Mouse (Mus musculus) testis, postnatal 10 days (tissue): ENCODE data around the gene Tpst1.
A peak's percentile ranks its signal among the peaks of the same experiment; 100 is the strongest.

Experiments
- DNase-seq: peaks from one replicate; pipeline ENCODE4 v3.0.0; 2021; ENCODE audit warnings: low spot score

Gene Tpst1

GRCm38 (mm10) chr5:130143977-130144333, 70.8 kb downstream of the Tpst1 start:
- DNase-seq: peak; percentile 87

DNA sequence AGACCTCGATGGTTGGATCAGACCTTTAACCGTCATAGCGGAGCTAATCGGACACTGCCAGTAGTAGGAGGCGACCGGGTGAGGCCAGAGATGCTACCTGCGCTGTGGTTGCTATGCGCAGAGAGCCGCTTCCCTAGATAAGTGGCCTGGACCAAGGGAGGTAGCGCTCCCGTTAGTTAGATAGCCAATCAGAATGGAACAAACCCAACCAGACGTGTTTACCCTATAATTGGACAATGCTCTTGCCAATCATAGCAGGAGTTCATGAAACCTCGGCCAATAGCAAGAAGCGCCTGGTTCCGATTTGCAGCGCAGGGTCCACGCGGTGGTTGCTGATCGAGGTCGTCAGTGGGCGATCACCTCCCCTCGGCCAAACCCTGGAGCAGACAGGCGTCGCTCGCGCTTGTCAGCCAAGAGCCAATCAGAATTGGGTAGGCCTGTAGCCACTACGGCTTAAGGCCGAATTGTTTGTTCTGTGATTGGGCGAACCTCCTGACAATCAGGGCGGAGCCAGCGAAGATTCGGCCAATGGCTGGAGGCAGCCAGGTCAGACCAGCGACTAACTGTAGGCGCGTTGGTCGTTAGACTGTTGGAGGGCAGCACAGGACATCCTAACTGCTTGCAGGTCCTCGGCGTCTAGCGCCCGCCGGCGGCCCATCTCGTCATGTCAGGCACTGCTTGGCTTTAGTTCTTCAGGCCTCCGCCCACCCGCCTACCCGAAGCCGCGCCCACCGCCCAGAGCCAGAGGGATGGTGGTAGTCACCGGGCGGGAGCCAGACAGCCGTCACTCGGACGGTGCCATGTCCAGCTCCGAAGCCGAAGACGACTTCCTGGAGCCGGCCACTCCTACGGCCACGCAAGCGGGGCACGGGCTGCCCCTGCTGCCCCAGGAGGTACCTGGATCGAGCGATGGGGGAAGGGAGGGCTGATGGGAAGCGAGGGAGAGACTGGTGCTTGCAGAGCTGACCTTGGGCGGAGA, 71.5 kb downstream of the Tpst1 start, which contains the start of gene Kctd7:
Kctd7 (plus strand) TSS at position 528 of the 979 bp plus-strand sequence.
- DNase-seq: peak; percentile 94

DNA sequence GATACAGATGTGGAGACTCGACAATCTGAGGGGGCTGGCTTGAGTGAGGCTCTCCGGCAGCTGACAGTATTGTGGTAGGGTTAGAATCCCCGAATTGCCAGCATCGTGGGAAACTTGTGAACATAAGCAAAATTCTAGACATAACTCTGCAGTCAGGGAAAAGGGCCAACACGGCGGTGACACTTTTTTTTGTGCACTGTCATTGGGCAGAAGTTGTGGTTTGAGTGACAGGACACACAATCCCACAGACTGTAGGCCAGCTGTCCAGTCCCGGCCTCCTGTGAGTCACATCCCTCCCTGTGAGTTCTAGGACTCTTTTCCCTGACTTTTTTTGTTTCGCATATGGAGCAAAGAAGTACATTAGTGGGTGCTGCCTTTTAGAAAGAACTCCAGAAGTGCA, 72.8 kb downstream of the Tpst1 start:
- no peak for DNase-seq

DNA sequence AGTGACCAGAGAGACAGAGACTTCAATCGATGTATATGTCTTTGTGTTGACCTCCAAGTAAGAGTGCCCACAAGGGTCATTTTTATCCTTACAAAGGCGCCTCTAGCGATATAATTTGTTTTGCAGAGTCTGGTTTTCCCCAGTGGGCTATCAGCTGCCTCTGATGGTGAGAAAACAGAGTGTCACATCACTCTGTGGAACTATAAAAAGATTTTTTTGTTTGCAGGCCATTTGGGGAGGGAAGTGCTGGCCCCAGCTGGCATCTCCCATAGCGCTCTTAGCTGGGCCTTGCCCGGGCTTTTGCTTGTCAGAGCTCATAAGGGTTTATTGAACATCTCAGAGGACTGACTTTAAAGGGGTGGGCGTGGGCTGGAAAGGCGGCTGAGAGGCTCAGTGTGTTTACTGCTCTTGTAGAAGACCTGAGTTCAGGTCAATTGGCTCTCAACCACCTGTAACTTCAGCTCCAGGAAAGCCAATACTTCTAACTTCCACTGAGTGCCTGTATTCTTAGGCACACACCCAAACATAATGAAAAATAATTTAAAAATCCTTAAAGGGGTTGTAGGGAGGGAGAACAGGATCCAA, 76.7 kb downstream of the Tpst1 start:
- no peak for DNase-seq

DNA sequence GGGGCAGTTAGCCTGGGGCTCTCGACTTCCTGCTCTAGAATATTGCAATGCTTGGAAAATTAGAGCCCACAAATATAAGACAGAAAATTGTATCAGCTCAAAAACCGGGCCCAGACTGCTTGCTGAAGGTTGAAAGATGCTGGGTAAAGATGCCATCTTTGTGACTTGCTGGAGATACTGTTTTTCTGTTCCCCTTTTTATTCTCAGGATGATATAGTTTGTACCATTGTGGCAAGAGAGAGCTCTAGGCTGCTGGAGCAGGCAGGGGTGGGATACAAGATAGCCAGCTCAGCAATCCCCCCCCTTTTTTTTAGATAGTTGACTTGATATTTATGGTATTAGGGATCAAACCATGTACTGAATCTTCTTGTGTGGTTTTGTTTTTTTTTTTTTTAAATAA, 81.2 kb downstream of the Tpst1 start:
- no peak for DNase-seq

- no peak for DNase-seq
Measured at GRCm38 (mm10) chr5:130158545-130158944, 85.4 kb downstream of the Tpst1 start.

DNA sequence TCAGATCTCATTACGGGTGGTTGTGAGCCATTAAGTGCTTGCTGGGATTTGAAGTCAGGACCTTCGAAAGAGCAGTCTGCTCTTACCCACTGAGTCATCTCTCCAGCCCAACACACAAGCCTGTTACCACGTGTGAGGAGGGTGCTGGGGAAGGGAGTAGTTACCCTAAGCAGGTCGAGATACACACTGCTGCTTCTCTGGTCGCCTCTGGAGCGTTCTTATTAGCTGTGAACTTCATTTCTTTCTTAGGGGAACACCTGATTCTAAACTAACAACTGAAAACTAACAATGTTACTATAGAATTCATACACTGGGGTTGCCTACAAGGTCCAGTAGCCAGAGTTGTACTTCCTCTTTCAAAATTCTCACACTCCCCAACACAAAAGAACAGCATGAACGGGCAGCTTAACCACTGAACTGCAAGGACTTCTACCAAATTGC, 86.7 kb downstream of the Tpst1 start:
- no peak for DNase-seq

DNA sequence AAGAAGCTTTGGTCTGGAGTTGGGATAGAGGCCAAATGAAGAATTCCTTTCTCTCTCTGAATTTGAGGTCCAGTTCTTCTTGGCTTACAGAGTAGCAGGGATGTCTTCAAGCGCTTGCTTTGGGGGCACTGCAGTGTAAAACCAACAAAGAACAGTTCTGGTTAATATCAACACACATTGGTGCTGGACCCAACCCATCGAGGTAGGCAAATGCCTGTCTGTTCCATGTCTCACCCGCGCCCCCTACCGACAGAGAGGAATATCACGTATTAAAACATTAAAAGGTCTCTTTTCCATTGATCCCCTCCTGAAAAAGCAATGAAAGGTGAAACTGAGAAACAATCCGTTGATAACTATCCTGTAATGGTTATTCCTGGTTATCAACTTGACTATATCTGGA, 90.5 kb downstream of the Tpst1 start:
- peak; percentile 88 for DNase-seq

DNA sequence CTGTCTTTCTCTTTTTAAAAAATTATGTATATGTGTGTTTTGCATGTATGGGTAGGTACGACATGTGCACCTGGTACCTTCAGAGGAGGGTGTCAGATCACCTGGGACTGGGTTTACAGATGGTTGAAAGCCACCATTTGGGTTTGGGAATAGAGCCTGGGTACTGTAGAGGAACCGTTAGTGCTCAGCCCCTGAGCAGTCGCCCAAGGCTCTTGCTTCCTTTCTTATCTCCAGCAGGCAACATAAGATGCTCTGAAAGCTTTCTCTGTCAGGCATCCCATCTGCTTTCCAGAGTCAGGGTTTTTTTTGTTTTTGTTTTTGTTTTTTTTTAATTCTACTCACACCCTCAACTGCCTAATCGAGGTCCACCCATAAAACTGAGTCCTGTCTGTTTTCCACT, 92.1 kb downstream of the Tpst1 start:
- no peak for DNase-seq

GRCm38 (mm10) chr5:130169109-130169508, 96.0 kb downstream of the Tpst1 start:
- no peak for DNase-seq

- no peak for DNase-seq
Measured at GRCm38 (mm10) chr5:130170666-130171422, 97.7 kb downstream of the Tpst1 start.

GRCm38 (mm10) chr5:130171423-130171954, 98.4 kb downstream of the Tpst1 start, which contains the start of gene Rabgef1:
TSS of gene Rabgef1 (plus strand) at chr5:130171798.
- peak; percentile 95 for DNase-seq

DNA sequence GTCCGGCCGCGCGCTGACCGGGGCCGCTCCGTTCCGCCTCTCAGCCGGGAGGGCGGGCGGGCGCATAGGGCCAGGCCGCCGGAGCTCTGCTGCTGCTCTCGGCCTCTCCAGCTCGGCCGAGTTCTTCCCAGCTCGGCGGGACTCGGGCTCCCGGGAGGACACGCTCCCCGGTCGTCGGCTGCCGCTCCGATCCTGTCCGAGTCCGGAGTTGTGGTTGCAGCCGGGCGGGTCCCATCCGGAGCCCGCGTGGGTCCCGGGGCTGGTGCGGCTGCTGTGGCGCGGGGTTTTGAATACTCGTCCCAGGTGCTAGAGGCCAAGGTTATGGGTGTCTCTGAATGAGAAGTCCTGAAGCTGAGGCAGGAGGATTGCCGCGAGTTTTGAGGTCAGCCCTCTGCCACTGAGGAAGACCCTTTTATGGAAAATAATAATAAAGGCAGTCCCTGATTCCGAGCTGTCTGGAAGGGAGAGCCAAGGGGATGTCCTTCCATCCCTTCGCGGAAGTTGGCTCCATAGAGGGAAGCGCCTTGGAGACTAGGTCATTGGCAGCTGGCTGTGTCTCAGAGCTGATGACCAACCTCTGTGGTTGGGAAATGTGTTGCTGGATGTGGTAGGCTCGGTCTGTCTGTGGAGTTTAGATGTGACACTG, 99.0 kb downstream of the Tpst1 start:
- DNase-seq: peak; percentile 72

GRCm38 (mm10) chr5:130173012-130173411, 99.9 kb downstream of the Tpst1 start:
- DNase-seq: no peak

DNA sequence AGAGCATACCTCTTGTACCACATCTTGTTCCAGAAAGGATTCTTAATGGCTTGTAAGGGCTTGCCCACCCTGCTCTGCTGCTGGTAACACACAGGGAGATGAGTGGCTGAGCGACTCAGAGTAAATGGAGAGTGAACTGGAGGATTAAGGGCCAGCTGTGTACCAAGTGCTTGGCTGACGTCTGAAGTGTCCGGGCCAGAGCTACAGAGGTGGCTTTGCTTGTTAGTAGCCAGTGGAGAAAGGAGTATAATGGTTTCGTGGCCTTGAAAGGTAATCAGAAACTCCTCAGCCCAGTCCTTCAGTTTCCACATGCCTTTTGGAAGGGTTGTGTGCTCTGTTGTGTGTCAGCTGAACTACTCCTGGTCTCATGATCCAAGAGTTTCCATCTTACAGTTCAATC, 104.7 kb downstream of the Tpst1 start:
- no peak for DNase-seq

DNA sequence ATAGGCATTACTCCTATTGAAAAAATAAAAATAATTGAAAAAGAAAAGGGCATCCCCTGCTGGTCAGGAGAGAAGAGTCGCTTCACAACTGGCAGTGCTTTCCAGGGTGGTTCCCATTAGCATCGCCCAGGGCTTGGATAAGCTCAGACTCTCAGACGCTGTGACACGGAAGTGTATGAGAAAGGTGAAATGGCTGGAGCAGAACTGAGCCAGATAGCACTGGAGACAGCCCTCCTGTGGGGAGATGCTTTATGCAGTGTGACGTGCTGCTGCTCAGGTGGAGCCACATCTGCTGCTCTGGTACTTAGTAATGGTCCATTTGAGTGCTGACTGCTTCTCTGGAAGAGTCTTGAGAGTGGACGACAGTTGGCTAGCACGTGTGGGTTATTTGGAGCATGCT, 107.2 kb downstream of the Tpst1 start:
- no peak for DNase-seq

DNA sequence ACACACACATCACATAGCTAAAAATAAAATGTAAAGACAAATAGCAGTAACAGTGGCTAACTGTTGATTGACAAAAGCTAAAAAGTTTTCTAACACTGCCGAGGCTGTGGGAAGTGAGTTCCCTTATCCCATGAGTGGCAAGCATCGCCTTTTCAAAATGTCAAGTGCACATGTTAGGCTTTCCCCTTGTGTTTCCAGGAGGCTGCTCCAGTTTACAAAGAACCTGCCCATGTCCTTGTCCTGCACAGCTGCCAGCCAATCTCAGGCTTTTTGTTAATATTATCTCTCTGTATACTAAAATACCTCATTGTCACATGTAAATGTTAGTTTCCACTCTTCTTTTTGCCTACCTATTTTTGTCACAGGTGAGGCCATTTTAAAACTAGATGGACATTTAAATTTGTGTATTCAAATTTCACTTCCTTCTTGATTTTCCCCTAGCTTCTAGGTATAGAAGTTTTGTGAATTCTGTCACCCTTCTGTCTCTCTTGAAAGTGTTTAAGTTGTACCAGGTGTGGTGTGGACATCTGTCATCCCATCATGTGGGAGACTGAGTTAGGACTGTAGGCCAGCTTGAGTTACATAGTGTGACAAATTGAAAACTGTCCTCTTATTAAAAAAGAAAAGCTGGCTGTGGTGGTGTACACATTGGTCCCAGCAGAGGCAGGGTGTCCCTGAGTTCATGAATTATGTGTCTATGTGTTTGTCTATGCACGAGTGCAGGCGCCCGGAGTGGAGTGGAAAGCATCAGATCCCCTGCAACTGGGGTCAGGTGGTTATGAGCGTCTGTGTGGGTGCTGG, 108.8 kb downstream of the Tpst1 start:
- DNase-seq: no peak

DNA sequence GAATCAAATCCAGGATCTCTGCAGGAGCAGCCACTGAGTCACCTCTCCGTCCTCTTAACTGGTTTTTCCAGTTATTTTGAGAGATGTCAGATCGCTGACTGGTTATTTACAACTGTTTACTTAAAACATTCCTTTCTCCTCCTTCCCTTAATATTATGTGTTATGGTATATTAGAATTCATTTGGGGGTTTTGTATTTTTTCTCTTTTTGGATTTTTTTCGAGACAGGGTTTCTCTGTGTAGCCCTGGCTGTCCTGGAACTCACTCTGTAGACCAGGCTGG, 109.4 kb downstream of the Tpst1 start:
- no peak for DNase-seq

DNA sequence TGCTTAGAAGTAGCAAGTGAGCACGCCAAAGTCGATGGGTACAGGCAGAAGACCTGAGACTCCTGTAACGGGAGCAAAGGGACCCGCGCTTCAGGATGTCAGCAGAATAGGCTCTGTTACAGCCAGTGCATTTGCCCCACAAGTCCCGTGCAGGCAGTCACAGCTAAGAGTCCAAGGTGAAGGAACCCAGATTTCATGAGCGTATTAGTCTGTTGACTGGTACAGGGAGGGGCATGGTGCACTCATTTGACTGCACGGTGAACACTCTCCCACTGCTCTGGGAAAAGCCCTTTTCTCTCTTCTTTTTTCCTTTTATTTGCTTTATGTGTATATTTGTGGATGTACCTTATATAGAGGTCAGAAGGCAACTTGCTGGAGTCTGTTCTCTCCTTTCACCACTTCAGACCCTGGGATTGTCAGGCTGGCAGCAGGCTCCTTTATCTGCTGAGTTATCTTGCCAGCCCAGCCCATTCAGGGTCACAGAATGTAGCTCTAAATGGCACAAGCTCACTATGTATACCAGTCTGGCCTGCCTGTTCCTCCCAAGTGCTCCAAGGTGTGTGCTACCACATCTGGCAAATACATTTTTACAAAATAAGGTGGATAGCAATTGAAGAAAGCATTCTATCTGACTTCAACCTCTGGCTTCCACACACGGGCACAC, 111.2 kb downstream of the Tpst1 start:
- DNase-seq: no peak

- no peak for DNase-seq
Measured at GRCm38 (mm10) chr5:130185312-130185711, 112.2 kb downstream of the Tpst1 start.
